Mouse (Mus musculus) lung, adult 2 months (tissue): ENCODE results near the gene Klk5. TPM values are rescaled to one million over a fixed set of nuclear protein-coding genes. Genes with fewer than 3 reads are reported as not detected.

Experiments
- DNase-seq: peaks from one replicate; pipeline ENCODE4 v3.0.0; 2022
- H3K4me1 ChIP-seq: fragments of 200-500 bp; 2 replicates; pipeline ENCODE4 v1.6.1; 2011; ENCODE audit warnings: low read length; ENCODE audit not compliant: control insufficient read depth, insufficient read depth
- H3K4me3 ChIP-seq: fragments of 200-500 bp; replicated peaks from 2 replicates; pipeline ENCODE3; 2011; ENCODE audit warnings: low read depth, mild to moderate bottlenecking, control low read depth, low read length; ENCODE audit errors: extremely low read depth
- CTCF ChIP-seq: fragments of 200-500 bp; IDR thresholded peaks from 2 replicates; pipeline ENCODE4 v1.5.1; 2011; ENCODE audit warnings: mild to moderate bottlenecking, low read length, control low read depth; ENCODE audit not compliant: insufficient read depth
- POLR2A ChIP-seq: fragments of 200-500 bp; IDR thresholded peaks from 2 replicates; pipeline ENCODE4 v1.6.1; 2011; ENCODE audit warnings: low read depth, mild to moderate bottlenecking, control low read depth, low read length, borderline replicate concordance; ENCODE audit errors: extremely low read depth
- WGBS: fragments of 180-500 bp; shearing (Covaris S2); methylation state at CpG from one replicate; pipeline ENCODE4 v1.1.7; 2018; 5-methylcytosine and 5-hydroxymethylcytosine counted together
- polyA plus RNA-seq: library from polyadenylated mRNA; depleted of rRNA; stranded (reverse); fragments of >200 nt; gene quantifications from 2 replicates; pipeline ENCODE4 v1.2.3, GENCODE M21; 2012; rRNA removed

Gene Klk5
- polyA plus RNA-seq, 1 experiment: 2.7 TPM

DNA sequence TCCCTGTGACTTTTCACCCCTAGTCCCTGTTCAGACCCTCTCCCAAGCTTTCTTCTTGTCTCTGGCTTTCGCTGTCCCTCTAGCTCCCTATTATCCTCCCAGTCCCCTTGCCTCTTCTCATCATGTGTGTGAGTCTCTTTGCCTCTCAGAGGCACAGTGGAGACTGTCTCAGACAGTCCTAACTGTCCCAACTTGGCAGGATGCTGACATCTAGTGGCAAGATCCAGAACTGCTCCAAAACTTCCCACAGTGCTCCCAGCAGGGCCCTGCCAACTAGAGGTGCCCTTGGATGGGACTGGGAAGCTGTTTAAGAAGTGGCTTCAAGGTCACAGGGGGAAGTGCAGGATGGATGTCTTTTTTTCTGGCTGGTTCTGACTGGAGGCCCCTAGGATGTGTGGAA lies 53.1 kb downstream of the Klk5 start:
- DNase-seq: peak; percentile 83
- whole genome bisulfite sequencing: 14% methylated on average over 1 of the region's 1 CpGs
- TF ChIP-seq POLR2A (no peak), CTCF (peak; percentile 89)
- H3K4me1 ChIP-seq: no peaks in the 10 kb centered on the region
- no peak overlapping the region for H3K4me3 ChIP-seq

Other genes starting within 250 kb of the Klk5 start
- 0.09 TPM in 1 of 2 replicates, not detected in the other for gene Zfp819, start 234.8 kb upstream of the Klk5 start, polyA plus RNA-seq
- gene Ceacam18, start 207.3 kb upstream of the Klk5 start, polyA plus RNA-seq: not detected in 2 replicates
- gene Siglece, start 181.8 kb upstream of the Klk5 start, polyA plus RNA-seq: 4.8 and 7.0 TPM in 2 replicates
- gene Ctu1, start 170.0 kb upstream of the Klk5 start, polyA plus RNA-seq: 9.8 and 11.5 TPM in 2 replicates
- gene Klk14, start 151.6 kb upstream of the Klk5 start, polyA plus RNA-seq: 2.2 and 56.2 TPM in 2 replicates
- gene Klk13, start 129.4 kb upstream of the Klk5 start, polyA plus RNA-seq: 8.4 and 35.6 TPM in 2 replicates
- gene Klk12, start 73.1 kb upstream of the Klk5 start, polyA plus RNA-seq: 5.8 TPM in 1 of 2 replicates, not detected in the other
- gene Klk11, start 67.4 kb upstream of the Klk5 start, polyA plus RNA-seq: 3.2 and 26.4 TPM in 2 replicates
- 1.7 and 117 TPM in 2 replicates for gene Klk10, start 60.9 kb upstream of the Klk5 start, polyA plus RNA-seq
- 11.6 TPM in 1 of 2 replicates, not detected in the other for gene Klk9, start 50.1 kb upstream of the Klk5 start, polyA plus RNA-seq
- 14.5 and 23.8 TPM in 2 replicates for gene Klk8, start 44.4 kb upstream of the Klk5 start, polyA plus RNA-seq
- gene Klk7, start 30.7 kb upstream of the Klk5 start, polyA plus RNA-seq: 4.6 TPM in 1 of 2 replicates, not detected in the other
- gene Klk6, start 17.5 kb upstream of the Klk5 start, polyA plus RNA-seq: 0.13 TPM in 1 of 2 replicates, not detected in the other
- gene Klk4, start 39.2 kb downstream of the Klk5 start, polyA plus RNA-seq: not detected in 2 replicates
- not detected in 2 replicates for gene Klk15, start 91.8 kb downstream of the Klk5 start, polyA plus RNA-seq
- gene Klk1b8, start 108.7 kb downstream of the Klk5 start, polyA plus RNA-seq: not detected in 2 replicates
- gene Klk1b1, start 124.8 kb downstream of the Klk5 start, polyA plus RNA-seq: not detected in 2 replicates
- gene Klk1b9, start 134.1 kb downstream of the Klk5 start, polyA plus RNA-seq: not detected in 2 replicates
- gene Klk1b11, start 153.9 kb downstream of the Klk5 start, polyA plus RNA-seq: not detected in 2 replicates
- gene Klk1b26, start 170.2 kb downstream of the Klk5 start, polyA plus RNA-seq: 0.11 TPM in 1 of 2 replicates, not detected in the other
- gene Klk1b27, start 210.3 kb downstream of the Klk5 start, polyA plus RNA-seq: 0.19 and 0.23 TPM in 2 replicates